Mouse (Mus musculus) neural tube, embryonic 11.5 days (tissue): ENCODE results near the gene Cdh13. TPM values are rescaled to one million over a fixed set of nuclear protein-coding genes. Genes with fewer than 3 reads are reported as not detected.

Experiments
- ATAC-seq: fragments of 200-750 bp; cut with Nextera tagmentation; 2 replicates; pipeline ENCODE4 v1.8.0; 2017; ENCODE audit warnings: moderate number of reproducible peaks, mild to moderate bottlenecking, moderate TSS enrichment, moderate library complexity; ENCODE audit not compliant: insufficient read depth, low FRiP score, low TSS enrichment
- DNase-seq: peaks from one replicate; pipeline ENCODE4 v3.0.0-alpha.2; 2015; ENCODE audit warnings: low spot score
- H3K27ac ChIP-seq: fragments of 300-500 bp; sonication (generic); 2 replicates; pipeline ENCODE4 v1.5.1; 2014; ENCODE audit warnings: low read depth, mild to moderate bottlenecking, low read length
- H3K27me3 ChIP-seq: fragments of 300-500 bp; sonication (generic); 2 replicates; pipeline ENCODE4 v1.6.1; 2014; ENCODE audit warnings: mild to moderate bottlenecking, low read length, mixed read lengths; ENCODE audit not compliant: control insufficient read depth, insufficient read depth
- H3K36me3 ChIP-seq: fragments of 300-500 bp; sonication (generic); 2 replicates; pipeline ENCODE4 v1.6.1; 2014; ENCODE audit warnings: mild to moderate bottlenecking, low read length, moderate library complexity, mixed read lengths; ENCODE audit not compliant: control insufficient read depth, insufficient read depth
- H3K4me1 ChIP-seq: fragments of 300-500 bp; sonication (generic); 2 replicates; pipeline ENCODE4 v1.6.1; 2014; ENCODE audit warnings: low read length, mixed read lengths; ENCODE audit not compliant: control insufficient read depth, insufficient read depth
- H3K4me2 ChIP-seq: fragments of 300-500 bp; sonication (generic); 2 replicates; pipeline ENCODE4 v1.6.1; 2014; ENCODE audit warnings: low read depth, mild to moderate bottlenecking, moderate library complexity
- H3K4me3 ChIP-seq: fragments of 300-500 bp; sonication (generic); 2 replicates; pipeline ENCODE4 v1.5.1; 2014; ENCODE audit warnings: low read depth, low read length
- H3K9ac ChIP-seq: fragments of 300-500 bp; sonication (generic); 2 replicates; pipeline ENCODE4 v1.6.1; 2014; ENCODE audit warnings: mild to moderate bottlenecking, low read length
- H3K9me3 ChIP-seq: fragments of 300-500 bp; sonication (generic); 2 replicates; pipeline ENCODE4 v1.6.1; 2016; ENCODE audit warnings: low read length; ENCODE audit not compliant: control insufficient read depth
- WGBS: fragments of 180-500 bp; shearing (Covaris S2); extraction: QIAGEN DNeasy Blood & Tissue Kit; methylation state at CpG from one replicate; pipeline ENCODE4 v1.1.7; 2014; 5-methylcytosine and 5-hydroxymethylcytosine counted together
- polyA plus RNA-seq: library from polyadenylated mRNA; unstranded; fragments of >200 nt; fragmentation: Nextera tagmentation; extraction: Ambion mirVana; gene quantifications from 2 replicates; pipeline ENCODE4 v1.2.1, GENCODE M21; 2014

The Cdh13 gene
- polyA plus RNA-seq, 1 experiment from 2014 or later = 20.5 TPM

- H3K27me3 ChIP-seq = no peaks in the 10 kb centered on the region
- ATAC-seq = no peak
- WGBS = 85% methylated on average over 2 of the region's 2 CpGs
These were observed 555.3 kb downstream of the Cdh13 start for GRCm38 (mm10) chr8:118838801-118839200.

GRCm38 (mm10) chr8:118845690-118846089 lies 562.2 kb downstream of the Cdh13 start:
- Histone ChIP-seq H3K4me3 (no peak overlapping the region), H3K4me2 (no peak overlapping the region), H3K9ac (no peak overlapping the region), H3K4me1 (no peaks in the 10 kb centered on the region), H3K27ac (no peak overlapping the region), H3K36me3 (no peaks in the 10 kb centered on the region), H3K9me3 (no peaks in the 10 kb centered on the region), H3K27me3 (no peaks in the 10 kb centered on the region)
- no peak for ATAC-seq
- DNase-seq = no peak

More at GRCm38 (mm10) chr8:118838801-118839200, 555.3 kb downstream of the Cdh13 start:
- Histone ChIP-seq H3K27ac (no peak overlapping the region), H3K4me2 (no peak overlapping the region), H3K9ac (no peak overlapping the region), H3K4me1 (no peaks in the 10 kb centered on the region), H3K4me3 (no peak overlapping the region), H3K36me3 (no peaks in the 10 kb centered on the region), H3K9me3 (no peaks in the 10 kb centered on the region)
- DNase-seq = no peak

- H3K4me3 ChIP-seq = no peak overlapping the region
- DNase-seq (no peak), ATAC-seq (no peak)
- H3K27ac ChIP-seq = no peak overlapping the region
- no peaks in the 10 kb centered on the region for H3K36me3 ChIP-seq
- H3K4me1 ChIP-seq = no peaks in the 10 kb centered on the region
- no peaks in the 10 kb centered on the region for H3K27me3 ChIP-seq
- no peak overlapping the region for H3K9ac ChIP-seq
- no peak overlapping the region for H3K4me2 ChIP-seq
- no peaks in the 10 kb centered on the region for H3K9me3 ChIP-seq
- WGBS = 57% methylated on average over 5 of the region's 5 CpGs
These were observed 564.5 kb downstream of the Cdh13 start for GRCm38 (mm10) chr8:118848021-118848420.

- no peaks in the 10 kb centered on the region for H3K36me3 ChIP-seq
- no peak overlapping the region for H3K4me2 ChIP-seq
- no peak overlapping the region for H3K27ac ChIP-seq
- H3K4me3 ChIP-seq = no peak overlapping the region
- H3K4me1 ChIP-seq = no peaks in the 10 kb centered on the region
- no peaks in the 10 kb centered on the region for H3K27me3 ChIP-seq
- 89% methylated on average over 3 of the region's 3 CpGs for WGBS
- H3K9me3 ChIP-seq = no peaks in the 10 kb centered on the region
- no peak overlapping the region for H3K9ac ChIP-seq
- DNase-seq (no peak), ATAC-seq (no peak)
These were observed 566.0 kb downstream of the Cdh13 start for GRCm38 (mm10) chr8:118849515-118849914.

- no peak for ATAC-seq
- WGBS = 20% methylated on average over 6 of the region's 6 CpGs
These were observed 566.8 kb downstream of the Cdh13 start for GRCm38 (mm10) chr8:118850381-118850780.

GRCm38 (mm10) chr8:118851361-118851760 lies 567.8 kb downstream of the Cdh13 start:
- Histone ChIP-seq H3K4me1 (no peaks in the 10 kb centered on the region), H3K27me3 (no peaks in the 10 kb centered on the region), H3K9ac (no peak overlapping the region), H3K9me3 (no peaks in the 10 kb centered on the region), H3K27ac (no peak overlapping the region), H3K4me2 (no peak overlapping the region), H3K36me3 (no peaks in the 10 kb centered on the region), H3K4me3 (no peak overlapping the region)
- DNase-seq (no peak), ATAC-seq (no peak)
- 92% methylated on average over 10 of the region's 10 CpGs for WGBS

More at GRCm38 (mm10) chr8:118850381-118850780, 566.8 kb downstream of the Cdh13 start:
- DNase-seq = peak; percentile 72
- Histone ChIP-seq H3K4me3 (no peak overlapping the region), H3K9me3 (no peaks in the 10 kb centered on the region), H3K27me3 (no peaks in the 10 kb centered on the region), H3K27ac (no peak overlapping the region), H3K4me2 (no peak overlapping the region), H3K36me3 (no peaks in the 10 kb centered on the region), H3K4me1 (no peaks in the 10 kb centered on the region), H3K9ac (no peak overlapping the region)

- H3K9ac ChIP-seq = no peak overlapping the region
- 85% methylated on average over 12 of the region's 12 CpGs for WGBS
- H3K4me1 ChIP-seq = no peaks in the 10 kb centered on the region
- H3K9me3 ChIP-seq = no peaks in the 10 kb centered on the region
- DNase-seq = no peak
- ATAC-seq = no peak
- H3K36me3 ChIP-seq = no peaks in the 10 kb centered on the region
- H3K27me3 ChIP-seq = no peaks in the 10 kb centered on the region
- no peak overlapping the region for H3K27ac ChIP-seq
- no peak overlapping the region for H3K4me2 ChIP-seq
- no peak overlapping the region for H3K4me3 ChIP-seq
These were observed 569.3 kb downstream of the Cdh13 start for GRCm38 (mm10) chr8:118852861-118853260.

- WGBS = 85% methylated on average over 8 of the region's 8 CpGs
- no peak for DNase-seq
- H3K9me3 ChIP-seq = no peaks in the 10 kb centered on the region
- no peak overlapping the region for H3K27ac ChIP-seq
- H3K4me1 ChIP-seq = no peaks in the 10 kb centered on the region
- H3K4me3 ChIP-seq = no peak overlapping the region
- H3K36me3 ChIP-seq = no peaks in the 10 kb centered on the region
- no peaks in the 10 kb centered on the region for H3K27me3 ChIP-seq
- no peak for ATAC-seq
- no peak overlapping the region for H3K4me2 ChIP-seq
- no peak overlapping the region for H3K9ac ChIP-seq
These were observed 571.1 kb downstream of the Cdh13 start for GRCm38 (mm10) chr8:118854656-118855055.

- no peaks in the 10 kb centered on the region for H3K4me1 ChIP-seq
- no peaks in the 10 kb centered on the region for H3K27me3 ChIP-seq
- no peak overlapping the region for H3K27ac ChIP-seq
- no peak overlapping the region for H3K4me2 ChIP-seq
- WGBS = 84% methylated on average over 6 of the region's 6 CpGs
- H3K9ac ChIP-seq = no peak overlapping the region
- no peaks in the 10 kb centered on the region for H3K36me3 ChIP-seq
- H3K4me3 ChIP-seq = no peak overlapping the region
- no peaks in the 10 kb centered on the region for H3K9me3 ChIP-seq
- DNase-seq (no peak), ATAC-seq (no peak)
These were observed 582.8 kb downstream of the Cdh13 start for GRCm38 (mm10) chr8:118866332-118866731.
